Mouse (Mus musculus) intestine, embryonic 16.5 days (tissue): ENCODE data around the gene Exosc10. TPM values are rescaled to one million over a fixed set of nuclear protein-coding genes. Genes with fewer than 3 reads are reported as not detected.
A peak's percentile ranks its signal among the peaks of the same experiment; 100 is the strongest.

Experiments
- ATAC-seq: fragments of 200-750 bp; cut with Nextera tagmentation; 2 replicates; pipeline ENCODE4 v1.8.0; 2017; ENCODE audit warnings: moderate TSS enrichment, moderate library complexity
- H3K27ac ChIP-seq: fragments of 300-500 bp; sonication (generic); 2 replicates; pipeline ENCODE4 v1.5.1; 2014; ENCODE audit warnings: mild to moderate bottlenecking, low read length
- H3K27me3 ChIP-seq: fragments of 300-500 bp; sonication (generic); replicated peaks from 2 replicates; pipeline ENCODE4 v1.6.1; 2014; ENCODE audit warnings: low read length, control low read depth, mixed read lengths; ENCODE audit not compliant: control insufficient read depth, insufficient read depth
- H3K36me3 ChIP-seq: fragments of 300-500 bp; sonication (generic); 2 replicates; pipeline ENCODE4 v1.6.1; 2014; ENCODE audit warnings: low read length, control low read depth; ENCODE audit not compliant: control insufficient read depth, insufficient read depth
- H3K4me1 ChIP-seq: fragments of 300-500 bp; sonication (generic); 2 replicates; pipeline ENCODE4 v1.6.1; 2014; ENCODE audit warnings: low read length, control low read depth, mixed read lengths; ENCODE audit not compliant: control insufficient read depth, insufficient read depth
- H3K4me2 ChIP-seq: fragments of 300-500 bp; sonication (generic); 2 replicates; pipeline ENCODE4 v1.6.1; 2014; ENCODE audit warnings: low read depth, low read length, control low read depth
- H3K4me3 ChIP-seq: fragments of 300-500 bp; sonication (generic); 2 replicates; pipeline ENCODE4 v1.5.1; 2014; ENCODE audit warnings: mild to moderate bottlenecking, low read length
- H3K9ac ChIP-seq: fragments of 300-500 bp; sonication (generic); 2 replicates; pipeline ENCODE4 v1.6.1; 2014; ENCODE audit warnings: low read depth, low read length
- H3K9me3 ChIP-seq: fragments of 300-500 bp; sonication (generic); 2 replicates; pipeline ENCODE4 v1.6.1; 2016; ENCODE audit warnings: low read length, control low read depth; ENCODE audit not compliant: control insufficient read depth
- WGBS: fragments of 180-500 bp; shearing (Covaris S2); extraction: QIAGEN DNeasy Blood & Tissue Kit; methylation state at CpG from one replicate; pipeline ENCODE4 v1.1.7; 2014; 5-methylcytosine and 5-hydroxymethylcytosine counted together
- polyA plus RNA-seq: library from polyadenylated mRNA; unstranded; fragments of >200 nt; fragmentation: Nextera tagmentation; extraction: Ambion mirVana; gene quantifications from 2 replicates; pipeline ENCODE4 v1.2.1, GENCODE M21; 2015

Gene Exosc10
- polyA plus RNA-seq, 1 experiment from 2014 or later: 72.0 TPM

- Histone ChIP-seq H3K4me2 (no peak overlapping the region), H3K27ac (no peak overlapping the region), H3K9me3 (peaks cover 4% of the 10 kb centered on the region; the same call in 1 of the 2 replicates), H3K9ac (no peak overlapping the region), H3K4me1 (no peaks in the 10 kb centered on the region), H3K36me3 (peaks cover 17% of the 10 kb centered on the region), H3K27me3 (no peaks in the 10 kb centered on the region), H3K4me3 (no peak overlapping the region)
- 83% methylated on average over 4 of the region's 4 CpGs for WGBS
- no peak for ATAC-seq
Measured at GRCm38 (mm10) chr4:148601871-148602270, 43.6 kb downstream of the Exosc10 start.

GRCm38 (mm10) chr4:148602357-148603120 is 44.3 kb downstream of the Exosc10 start, which contains the start of gene Masp2:
Masp2 (plus strand) TSS chr4:148602554.
- no peaks in the 10 kb centered on the region for H3K27me3 ChIP-seq
- no peak within 1 kb of the TSS for H3K27ac ChIP-seq
- WGBS: 89% methylated on average over 14 of the region's 14 CpGs
- no peak for ATAC-seq
- H3K9ac ChIP-seq: no peak within 1 kb of the TSS
- peaks cover 13% of the 10 kb centered on the region for H3K36me3 ChIP-seq
- H3K4me3 ChIP-seq: no peak within 1 kb of the TSS
- H3K4me1 ChIP-seq: no peaks in the 10 kb centered on the region
- no peak within 1 kb of the TSS for H3K4me2 ChIP-seq
- peaks cover 4% of the 10 kb centered on the region; the same call in 1 of the 2 replicates for H3K9me3 ChIP-seq

GRCm38 (mm10) chr4:148603376-148604139 is 45.3 kb downstream of the Exosc10 start:
- Histone ChIP-seq H3K4me2 (no peak overlapping the region), H3K4me1 (no peaks in the 10 kb centered on the region), H3K9me3 (peaks cover 4% of the 10 kb centered on the region; the same call in 1 of the 2 replicates), H3K36me3 (peaks cover 5% of the 10 kb centered on the region), H3K27ac (no peak overlapping the region), H3K4me3 (no peak overlapping the region), H3K27me3 (no peaks in the 10 kb centered on the region), H3K9ac (no peak overlapping the region)
- no peak for ATAC-seq
- 70% methylated on average over 10 of the region's 10 CpGs for WGBS

- WGBS: 73% methylated on average over 7 of the region's 7 CpGs
- H3K27ac ChIP-seq: no peak overlapping the region
Measured at GRCm38 (mm10) chr4:148604141-148604540, 45.9 kb downstream of the Exosc10 start.

GRCm38 (mm10) chr4:148604541-148605165 is 46.4 kb downstream of the Exosc10 start:
- no peak overlapping the region for H3K27ac ChIP-seq
- no peak overlapping the region for H3K9ac ChIP-seq
- ATAC-seq: peak; percentile 61

More at GRCm38 (mm10) chr4:148604141-148604540, 45.9 kb downstream of the Exosc10 start:
- H3K9me3 ChIP-seq: no peaks in the 10 kb centered on the region
- H3K27me3 ChIP-seq: no peaks in the 10 kb centered on the region
- H3K36me3 ChIP-seq: no peaks in the 10 kb centered on the region
- no peak overlapping the region for H3K4me2 ChIP-seq
- no peak overlapping the region for H3K9ac ChIP-seq
- no peak overlapping the region for H3K4me3 ChIP-seq
- no peaks in the 10 kb centered on the region for H3K4me1 ChIP-seq
- ATAC-seq: no peak

GRCm38 (mm10) chr4:148607758-148608157 is 49.5 kb downstream of the Exosc10 start:
- Histone ChIP-seq H3K4me1 (no peaks in the 10 kb centered on the region), H3K9ac (no peak overlapping the region), H3K9me3 (no peaks in the 10 kb centered on the region), H3K36me3 (no peaks in the 10 kb centered on the region), H3K27me3 (no peaks in the 10 kb centered on the region), H3K4me3 (no peak overlapping the region), H3K27ac (no peak overlapping the region), H3K4me2 (no peak overlapping the region)
- ATAC-seq: peak; percentile 53; the same call in 1 of the 2 replicates
- 25% methylated on average over 5 of the region's 5 CpGs for WGBS

More at GRCm38 (mm10) chr4:148604541-148605165, 46.4 kb downstream of the Exosc10 start:
- WGBS: 91% methylated on average over 3 of the region's 3 CpGs
- Histone ChIP-seq H3K4me2 (no peak overlapping the region), H3K9me3 (no peaks in the 10 kb centered on the region), H3K4me1 (no peaks in the 10 kb centered on the region), H3K36me3 (no peaks in the 10 kb centered on the region), H3K27me3 (no peaks in the 10 kb centered on the region), H3K4me3 (no peak overlapping the region)

- Histone ChIP-seq H3K4me2 (no peak overlapping the region), H3K4me3 (no peak overlapping the region), H3K9ac (no peak overlapping the region), H3K27me3 (no peaks in the 10 kb centered on the region), H3K9me3 (no peaks in the 10 kb centered on the region), H3K27ac (no peak overlapping the region), H3K36me3 (no peaks in the 10 kb centered on the region), H3K4me1 (no peaks in the 10 kb centered on the region)
- 79% methylated on average over 5 of the region's 5 CpGs for WGBS
- no peak for ATAC-seq
Measured at GRCm38 (mm10) chr4:148609805-148610204, 51.6 kb downstream of the Exosc10 start.

- no peak for ATAC-seq
Measured at GRCm38 (mm10) chr4:148610631-148611364, 52.6 kb downstream of the Exosc10 start.

More at GRCm38 (mm10) chr4:148610631-148611364, 52.6 kb downstream of the Exosc10 start:
- H3K4me3 ChIP-seq: no peak overlapping the region
- no peak overlapping the region for H3K9ac ChIP-seq
- H3K4me2 ChIP-seq: no peak overlapping the region
- no peaks in the 10 kb centered on the region for H3K4me1 ChIP-seq
- H3K27ac ChIP-seq: no peak overlapping the region
- 67% methylated on average over 5 of the region's 5 CpGs for WGBS
- no peaks in the 10 kb centered on the region for H3K27me3 ChIP-seq
- no peaks in the 10 kb centered on the region for H3K36me3 ChIP-seq
- no peaks in the 10 kb centered on the region for H3K9me3 ChIP-seq
